ENCODE assay signal across 8 mouse cellular contexts in the genomic region with DNA sequence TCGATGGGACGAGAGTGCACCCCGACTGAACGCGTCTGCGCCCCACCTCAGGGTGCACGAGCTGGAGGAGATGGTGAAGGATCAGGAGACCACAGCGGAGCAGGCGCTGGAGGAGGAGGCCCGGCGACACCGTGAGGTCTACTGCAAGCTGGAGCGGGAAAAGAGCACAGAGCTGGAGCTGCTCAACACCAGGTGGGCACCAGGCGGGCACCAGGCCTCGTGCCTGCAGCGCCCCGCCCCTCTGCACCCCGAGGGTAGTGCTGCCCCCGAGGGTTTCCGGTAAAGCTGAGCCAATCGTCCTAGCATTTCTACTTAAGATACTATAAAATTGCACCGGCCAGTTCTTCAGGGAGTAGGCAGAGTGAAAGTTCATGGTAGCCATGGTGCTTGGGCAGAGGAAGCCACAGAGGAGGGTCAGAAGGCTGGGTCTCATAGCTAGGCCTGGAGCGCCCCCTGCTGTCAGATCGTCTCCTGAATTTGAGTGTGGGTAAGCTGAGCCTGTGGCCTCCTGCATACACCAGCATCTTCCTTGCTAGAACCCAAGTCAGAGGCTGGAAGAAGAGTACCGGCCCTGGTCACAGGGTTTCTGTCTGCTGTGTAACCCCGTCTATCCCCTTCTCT.
DNase-seq lines count a peak whose midpoint lies in the region; ATAC-seq and TF ChIP-seq lines count a peak whose summit lies in the region.

No protein-coding gene starts in this region.

- H3K9ac ChIP-seq in embryonic facial prominence, embryonic 15.5 days: no peak overlapping the region
- no peak overlapping the region for H3K9ac ChIP-seq in heart, embryonic 13.5 days
- H3K9ac ChIP-seq in kidney, postnatal 0 days (ENCODE audit: low read depth, low read length): no peak overlapping the region
- no peak overlapping the region for H3K9ac ChIP-seq in liver, embryonic 11.5 days (ENCODE audit: low read depth, low read length)
- H3K9ac ChIP-seq in stomach, embryonic 14.5 days (replicated peaks; ENCODE audit: low read depth, low read length): no peak overlapping the region

- no peak; the same call in 1 of the 2 replicates for TF ChIP-seq POLR2A in bone marrow, adult 2 months (IDR thresholded peaks at IDR 0.05; ENCODE audit: borderline replicate concordance, control insufficient read depth, low read depth, low read length)

- no peak overlapping the region for H3K4me3 ChIP-seq in bone marrow, adult 2 months (replicated peaks; ENCODE audit: control insufficient read depth, low read depth, low read length)
- no peak overlapping the region for H3K4me3 ChIP-seq in embryonic facial prominence, embryonic 15.5 days (replicated peaks)
- no peak overlapping the region for H3K4me3 ChIP-seq in heart, embryonic 13.5 days
- no peak overlapping the region for H3K4me3 ChIP-seq in kidney, postnatal 0 days (replicated peaks; ENCODE audit: low read depth, low read length)
- H3K4me3 ChIP-seq in liver, embryonic 11.5 days (ENCODE audit: low read depth, low read length): no peak overlapping the region
- no peak overlapping the region for H3K4me3 ChIP-seq in stomach, embryonic 14.5 days (ENCODE audit: low read depth, low read length)

- H3K27ac ChIP-seq in bone marrow, adult 2 months (ENCODE audit: control insufficient read depth, insufficient read depth, low read depth, low read length, poor library complexity): no peak overlapping the region
- H3K27ac ChIP-seq in embryonic facial prominence, embryonic 15.5 days (replicated peaks): no peak overlapping the region
- H3K27ac ChIP-seq in heart, embryonic 13.5 days (replicated peaks): no peak overlapping the region
- no peak overlapping the region for H3K27ac ChIP-seq in kidney, postnatal 0 days
- H3K27ac ChIP-seq in liver, embryonic 11.5 days (ENCODE audit: low read depth, low read length): no peak overlapping the region
- H3K27ac ChIP-seq in stomach, embryonic 14.5 days (ENCODE audit: low read length): no peak overlapping the region

- H3K4me1 ChIP-seq in bone marrow, adult 2 months (ENCODE audit: control insufficient read depth, insufficient read depth, low read length): no peaks in the 10 kb centered on the region
- peaks cover 5% of the 10 kb centered on the region; the same call in 1 of the 2 replicates for H3K4me1 ChIP-seq in embryonic facial prominence, embryonic 15.5 days
- H3K4me1 ChIP-seq in heart, embryonic 13.5 days: no peaks in the 10 kb centered on the region
- no peaks in the 10 kb centered on the region for H3K4me1 ChIP-seq in kidney, postnatal 0 days (replicated peaks; ENCODE audit: insufficient read depth, low read length)
- no peaks in the 10 kb centered on the region for H3K4me1 ChIP-seq in liver, embryonic 11.5 days (replicated peaks; ENCODE audit: control insufficient read depth, insufficient read depth, low read length)
- no peaks in the 10 kb centered on the region for H3K4me1 ChIP-seq in stomach, embryonic 14.5 days (ENCODE audit: control insufficient read depth, insufficient read depth, low read length)

- WGBS in bone marrow, adult 2 months: 58% methylated on average over 26 of the region's 26 CpGs
- WGBS in embryonic facial prominence, embryonic 15.5 days: 58% methylated on average over 26 of the region's 26 CpGs
- 58% methylated on average over 26 of the region's 26 CpGs for WGBS in heart, embryonic 13.5 days
- 66% methylated on average over 26 of the region's 26 CpGs for WGBS in kidney, postnatal 0 days
- WGBS in liver, embryonic 11.5 days: 60% methylated on average over 26 of the region's 26 CpGs
- WGBS in stomach, embryonic 14.5 days: 68% methylated on average over 26 of the region's 26 CpGs

- H3K36me3 ChIP-seq in embryonic facial prominence, embryonic 15.5 days: peaks cover 8% of the 10 kb centered on the region
- H3K36me3 ChIP-seq in heart, embryonic 13.5 days: no peaks in the 10 kb centered on the region
- peaks cover 12% of the 10 kb centered on the region for H3K36me3 ChIP-seq in kidney, postnatal 0 days (ENCODE audit: insufficient read depth, low read length)
- no peaks in the 10 kb centered on the region for H3K36me3 ChIP-seq in liver, embryonic 11.5 days (ENCODE audit: control insufficient read depth, insufficient read depth, low read length)
- H3K36me3 ChIP-seq in stomach, embryonic 14.5 days (ENCODE audit: control insufficient read depth, insufficient read depth, low read length): peaks cover 3% of the 10 kb centered on the region; the same call in 1 of the 2 replicates

- peak; percentile 81 for DNase-seq in A20 (ENCODE audit: low read depth, low spot score)
- DNase-seq in kidney, postnatal 0 days (ENCODE audit: low spot score): peak; percentile 93
- DNase-seq in liver, embryonic 11.5 days (ENCODE audit: low spot score): peak; percentile 85
- DNase-seq in neural tube, embryonic 10.5 days (ENCODE audit: extremely low spot score, low spot score): peak; percentile 94

- H3K27me3 ChIP-seq in embryonic facial prominence, embryonic 15.5 days: no peaks in the 10 kb centered on the region
- H3K27me3 ChIP-seq in heart, embryonic 13.5 days (replicated peaks): peaks cover 7% of the 10 kb centered on the region; the same call in 1 of the 2 replicates
- no peaks in the 10 kb centered on the region for H3K27me3 ChIP-seq in kidney, postnatal 0 days (ENCODE audit: insufficient read depth, low read length)
- H3K27me3 ChIP-seq in liver, embryonic 11.5 days (replicated peaks; ENCODE audit: control insufficient read depth, insufficient read depth, low read length): no peaks in the 10 kb centered on the region
- H3K27me3 ChIP-seq in stomach, embryonic 14.5 days (ENCODE audit: control insufficient read depth, insufficient read depth, low read length): no peaks in the 10 kb centered on the region

- H3K4me2 ChIP-seq in embryonic facial prominence, embryonic 15.5 days (replicated peaks): no peak overlapping the region
- H3K4me2 ChIP-seq in heart, embryonic 13.5 days: no peak overlapping the region
- H3K4me2 ChIP-seq in kidney, postnatal 0 days (ENCODE audit: low read length): no peak overlapping the region
- H3K4me2 ChIP-seq in liver, embryonic 11.5 days: no peak overlapping the region
- H3K4me2 ChIP-seq in stomach, embryonic 14.5 days (replicated peaks; ENCODE audit: low read depth, low read length): no peak overlapping the region

- peak; percentile 97 for TF ChIP-seq CTCF in bone marrow, adult 2 months (IDR thresholded peaks at IDR 0.05; ENCODE audit: control insufficient read depth, insufficient read depth, low read length)
- TF ChIP-seq CTCF in kidney, postnatal 0 days (IDR thresholded peaks at IDR 0.05; ENCODE audit: low read depth): peak; percentile 94

- H3K9me3 ChIP-seq in embryonic facial prominence, embryonic 15.5 days (replicated peaks): no peaks in the 10 kb centered on the region
- no peaks in the 10 kb centered on the region for H3K9me3 ChIP-seq in heart, embryonic 13.5 days
- no peaks in the 10 kb centered on the region for H3K9me3 ChIP-seq in kidney, postnatal 0 days (replicated peaks; ENCODE audit: low read length)
- H3K9me3 ChIP-seq in liver, embryonic 11.5 days (ENCODE audit: control insufficient read depth, low read length): no peaks in the 10 kb centered on the region
- no peaks in the 10 kb centered on the region for H3K9me3 ChIP-seq in stomach, embryonic 14.5 days (ENCODE audit: control insufficient read depth, low read depth, low read length)

- peak; percentile 63 for ATAC-seq in embryonic facial prominence, embryonic 15.5 days (ENCODE audit: insufficient number of reproducible peaks, low FRiP score, low TSS enrichment, low read depth)
- peak; percentile 19; the same call in 1 of the 2 replicates for ATAC-seq in heart, embryonic 13.5 days (ENCODE audit: extremely low read depth, insufficient number of reproducible peaks, low FRiP score, low TSS enrichment)
- peak; percentile 61 for ATAC-seq in kidney, postnatal 0 days (replicated peaks; ENCODE audit: low FRiP score, low read depth)
- peak; percentile 56 for ATAC-seq in liver, embryonic 11.5 days (replicated peaks; ENCODE audit: low FRiP score)
- ATAC-seq in stomach, embryonic 14.5 days (ENCODE audit: insufficient number of reproducible peaks, insufficient read depth, low FRiP score, low read depth): 0 out of 2 replicates have a peak, but pooled peaks have one; percentile 57
